In the genomic region with DNA sequence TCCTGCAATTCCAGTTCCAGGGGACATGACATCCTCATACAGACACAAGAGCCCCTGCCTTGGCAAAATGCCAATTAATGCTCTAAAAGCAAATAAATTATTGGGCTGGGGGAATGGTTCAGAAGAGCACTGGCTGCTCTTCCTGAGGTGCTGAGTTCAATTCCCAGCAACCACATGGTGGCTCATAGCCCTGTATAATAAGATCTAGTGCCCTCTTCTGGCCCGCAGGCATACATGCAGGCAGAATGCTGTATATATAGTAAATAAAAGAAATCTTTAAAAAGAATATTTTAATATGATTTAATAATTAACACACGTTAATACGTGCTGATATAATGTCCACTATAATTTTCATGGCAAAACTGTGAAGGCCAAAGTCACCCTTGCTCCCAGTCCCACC, we compare ENCODE assay signal across 20 mouse cellular contexts. TPM values are rescaled to one million over a fixed set of nuclear protein-coding genes. Genes with fewer than 3 reads are reported as not detected.
DNase-seq lines count a peak whose midpoint lies in the region; ATAC-seq and TF ChIP-seq lines count a peak whose summit lies in the region.
"Had no signal": no experiment of that assay in that cellular context is flagged by ENCODE, and none has a peak within 500 bp of the region (broad histone marks: within the 10 kb centered on the region; RNA-seq: fewer than 3 reads in every experiment).

No protein-coding gene starts in this region.

- no peaks in the 10 kb centered on the region for H3K27me3 ChIP-seq in embryonic facial prominence, embryonic 14.5 days (replicated peaks; ENCODE audit: control insufficient read depth, insufficient read depth, low read length)
- H3K27me3 ChIP-seq in embryonic facial prominence, embryonic 10.5 days (replicated peaks; ENCODE audit: low read depth, poor library complexity, severe bottlenecking), result no peaks in the 10 kb centered on the region
- H3K27me3 ChIP-seq: embryonic facial prominence, embryonic 13.5 days; forebrain, embryonic 12.5 days; heart, embryonic 13.5 days; hindbrain, embryonic 12.5 days; limb, embryonic 15.5 days had no signal

- peaks cover 3% of the 10 kb centered on the region; the same call in 1 of the 2 replicates for H3K36me3 ChIP-seq in embryonic facial prominence, embryonic 14.5 days (ENCODE audit: control insufficient read depth, insufficient read depth, low read length)
- H3K36me3 ChIP-seq in embryonic facial prominence, embryonic 10.5 days (replicated peaks), result peaks cover 10% of the 10 kb centered on the region; the same call in 1 of the 2 replicates
- H3K36me3 ChIP-seq: embryonic facial prominence, embryonic 13.5 days; forebrain, embryonic 12.5 days; heart, embryonic 13.5 days; hindbrain, embryonic 12.5 days had no signal

- peak; percentile 55 for TF ChIP-seq CTCF in layer of hippocampus, adult 2 months (conservative IDR thresholded peaks at IDR 0.05)
- peak; percentile 25; the same call in 1 of the 2 replicates for TF ChIP-seq CTCF in brain, embryonic 14.5 days (IDR thresholded peaks at IDR 0.05; ENCODE audit: borderline replicate concordance, extremely low read depth, insufficient read depth, insufficient read length)

- no peak overlapping the region for H3K4me3 ChIP-seq in embryonic facial prominence, embryonic 14.5 days (ENCODE audit: low read depth, low read length)
- H3K4me3 ChIP-seq in embryonic facial prominence, embryonic 10.5 days, result no peak overlapping the region
- no peak overlapping the region for H3K4me3 ChIP-seq in layer of hippocampus, adult 2 months
- H3K4me3 ChIP-seq: embryonic facial prominence, embryonic 13.5 days; forebrain, embryonic 12.5 days; heart, embryonic 13.5 days; hindbrain, embryonic 12.5 days; limb, embryonic 15.5 days had no signal

- no peak for TF ChIP-seq POLR2A in brain, embryonic 14.5 days (IDR thresholded peaks at IDR 0.05; ENCODE audit: borderline replicate concordance, extremely low read depth, insufficient read depth, insufficient read length, poor library complexity, severe bottlenecking)

- H3K9me3 ChIP-seq in embryonic facial prominence, embryonic 14.5 days (ENCODE audit: control insufficient read depth, low read length), result no peaks in the 10 kb centered on the region
- no peaks in the 10 kb centered on the region for H3K9me3 ChIP-seq in embryonic facial prominence, embryonic 10.5 days
- H3K9me3 ChIP-seq: embryonic facial prominence, embryonic 13.5 days; forebrain, embryonic 12.5 days; heart, embryonic 13.5 days; hindbrain, embryonic 12.5 days; limb, embryonic 15.5 days had no signal

- no peak overlapping the region for H3K9ac ChIP-seq in embryonic facial prominence, embryonic 14.5 days (ENCODE audit: low read depth, low read length)
- H3K9ac ChIP-seq: embryonic facial prominence, embryonic 13.5 days; forebrain, embryonic 12.5 days; heart, embryonic 13.5 days; hindbrain, embryonic 12.5 days; limb, embryonic 15.5 days had no signal

- no peak overlapping the region for H3K4me2 ChIP-seq in embryonic facial prominence, embryonic 14.5 days (ENCODE audit: low read depth, low read length)
- H3K4me2 ChIP-seq: embryonic facial prominence, embryonic 13.5 days; forebrain, embryonic 12.5 days; heart, embryonic 13.5 days; hindbrain, embryonic 12.5 days; limb, embryonic 15.5 days had no signal

- H3K27ac ChIP-seq in embryonic facial prominence, embryonic 14.5 days (replicated peaks; ENCODE audit: low read depth, low read length), result no peak overlapping the region
- no peak overlapping the region for H3K27ac ChIP-seq in embryonic facial prominence, embryonic 10.5 days (replicated peaks)
- H3K27ac ChIP-seq in layer of hippocampus, adult 2 months, result no peak overlapping the region
- H3K27ac ChIP-seq: embryonic facial prominence, embryonic 13.5 days; forebrain, embryonic 12.5 days; heart, embryonic 13.5 days; hindbrain, embryonic 12.5 days; limb, embryonic 15.5 days had no signal

- WGBS in embryonic facial prominence, embryonic 14.5 days, result 89% methylated on average over 3 of the region's 3 CpGs
- WGBS in embryonic facial prominence, embryonic 10.5 days, result 80% methylated on average over 3 of the region's 3 CpGs

- peak; percentile 14 for DNase-seq in embryonic facial prominence, embryonic 14.5 days (ENCODE audit: low spot score)
- no peak for DNase-seq in embryonic facial prominence, embryonic 10.5 days (ENCODE audit: low spot score)
- no peak for DNase-seq in layer of hippocampus, adult 2 months (ENCODE audit: low spot score in 2 of 2)
- no peak for DNase-seq in layer of hippocampus, adult 18-20 months (ENCODE audit: low spot score in 2 of 2)
- DNase-seq in A20 (ENCODE audit: low read depth, low spot score), result peak; percentile 54
- DNase-seq in brain, embryonic 14.5 days (ENCODE audit: low read depth), result no peak
- DNase-seq in embryo, embryonic 10.5 days (ENCODE audit: low spot score), result no peak
- no peak for DNase-seq in gastrocnemius, adult 8-10 months (ENCODE audit: low spot score in 2 of 2)
- DNase-seq: adrenal gland, adult 8-10 months; cerebellum, postnatal 36 days; gastrocnemius, postnatal 10 days; kidney, adult 18-20 months; lung, postnatal 14 days; midbrain, embryonic 14.5 days; right cerebral cortex, postnatal 14 days had no signal

- no peak for ATAC-seq in embryonic facial prominence, embryonic 14.5 days (ENCODE audit: low read depth)

- no peaks in the 10 kb centered on the region for H3K4me1 ChIP-seq in embryonic facial prominence, embryonic 14.5 days (ENCODE audit: control insufficient read depth, insufficient read depth, low read length)
- H3K4me1 ChIP-seq in embryonic facial prominence, embryonic 10.5 days, result no peaks in the 10 kb centered on the region

RNA-seq across cellular contexts. Expression of gene Mccc2, which starts 17.3 kb away (rescaled TPM):
- polyA plus RNA-seq in embryonic facial prominence, embryonic 14.5 days (2014; fragmentation: Nextera tagmentation; extraction: Ambion mirVana), result 37.5 and 44.2 TPM in 2 replicates
- 44.7 and 47.3 TPM in 2 replicates for polyA plus RNA-seq in embryonic facial prominence, embryonic 10.5 days (2016; fragmentation: Nextera tagmentation; extraction: Ambion mirVana)
- total RNA-seq in layer of hippocampus, adult 2 months (2021), result 10 to 100 TPM; 29.0 to 30.7 TPM
- total RNA-seq in layer of hippocampus, adult 18-20 months (2021), result 10 to 100 TPM; 25.2 to 30.6 TPM
- 12.2 and 15.2 TPM in 2 replicates for polyA plus RNA-seq in brain, embryonic 14.5 days (2012; rRNA removed)
- total RNA-seq in gastrocnemius, adult 8-10 months (2022), result 10 to 100 TPM; 29.1 to 35.9 (median 29.6) TPM

Comparison
In these comparisons a context has a peak if more than half of its experiments do, and no peak if none do; other contexts are left out.
1. DNase-seq: peak in embryonic facial prominence, embryonic 14.5 days (single experiment) and A20 (single experiment); none in embryonic facial prominence, embryonic 10.5 days (single experiment), layer of hippocampus, adult 2 months (0 of 2), layer of hippocampus, adult 18-20 months (0 of 2), brain, embryonic 14.5 days (single experiment), embryo, embryonic 10.5 days (single experiment) and gastrocnemius, adult 8-10 months (0 of 2).